Mouse (Mus musculus): ENCODE measurements around the gene Arih2.

The Arih2 gene

GRCm38 (mm10) chr9:108649561-108650440 is 615 bp upstream of the Arih2 start:
- DNase-seq = no peak

GRCm38 (mm10) chr9:108648166-108648565 is 1.0 kb downstream of the Arih2 start:
- peak; percentile 68 to 74 for DNase-seq

- DNase-seq = no peak
Observed at GRCm38 (mm10) chr9:108639825-108640224, 9.4 kb downstream of the Arih2 start.

- DNase-seq = peak in 1 of 2 experiments; percentile 36
Observed at GRCm38 (mm10) chr9:108635415-108635814, 13.8 kb downstream of the Arih2 start.

DNA sequence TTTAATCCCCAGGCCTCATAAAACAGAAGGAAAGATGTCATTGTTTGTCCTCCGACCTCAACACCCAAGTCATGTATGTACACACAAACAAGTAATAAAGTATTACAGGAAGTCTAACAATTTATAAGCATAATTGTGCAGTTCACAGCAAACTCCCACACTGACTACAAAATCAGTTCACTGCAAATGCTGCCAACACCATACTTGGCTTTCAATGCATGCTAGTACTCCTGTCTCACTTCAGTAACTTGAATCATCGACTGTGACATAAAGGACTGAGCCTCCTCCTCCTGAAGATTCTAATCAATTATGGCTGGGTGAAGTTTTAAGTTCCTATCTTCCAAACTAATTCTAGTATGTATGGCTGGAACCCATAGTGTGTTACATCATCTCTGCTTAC is 15.3 kb downstream of the Arih2 start:
- no peak for DNase-seq

- DNase-seq = no peak
Observed at GRCm38 (mm10) chr9:108632375-108632774, 16.8 kb downstream of the Arih2 start.

DNA sequence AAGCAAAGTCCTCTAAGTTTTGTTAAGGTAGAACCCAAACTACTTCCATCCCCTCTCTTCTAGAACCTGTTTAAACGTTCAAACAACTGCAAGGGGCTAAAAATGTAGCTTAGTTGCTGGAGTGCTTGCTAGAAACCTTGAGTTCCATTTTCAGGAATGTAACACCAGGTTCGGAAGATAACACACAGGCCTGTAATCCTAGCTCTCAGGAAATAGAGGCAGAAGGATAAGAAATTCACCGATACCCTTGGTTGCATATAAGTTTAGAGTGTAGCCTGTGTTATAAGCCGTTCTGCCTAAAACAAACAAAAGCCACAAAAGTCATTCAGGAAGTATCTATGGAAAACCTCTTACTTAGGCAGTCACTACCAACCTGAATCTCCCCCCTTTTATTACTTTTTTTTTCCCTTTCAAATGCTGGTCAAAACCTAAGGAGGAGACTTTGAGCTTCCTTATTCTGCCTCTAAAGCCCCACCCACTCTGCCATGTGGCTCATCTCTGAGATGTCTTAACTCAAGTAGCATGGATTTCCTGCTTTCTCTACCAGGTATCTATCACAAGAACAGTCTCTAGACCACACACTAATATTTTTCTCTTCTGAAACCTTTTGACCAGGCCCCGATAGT is 17.4 kb downstream of the Arih2 start:
- DNase-seq = no peak

DNA sequence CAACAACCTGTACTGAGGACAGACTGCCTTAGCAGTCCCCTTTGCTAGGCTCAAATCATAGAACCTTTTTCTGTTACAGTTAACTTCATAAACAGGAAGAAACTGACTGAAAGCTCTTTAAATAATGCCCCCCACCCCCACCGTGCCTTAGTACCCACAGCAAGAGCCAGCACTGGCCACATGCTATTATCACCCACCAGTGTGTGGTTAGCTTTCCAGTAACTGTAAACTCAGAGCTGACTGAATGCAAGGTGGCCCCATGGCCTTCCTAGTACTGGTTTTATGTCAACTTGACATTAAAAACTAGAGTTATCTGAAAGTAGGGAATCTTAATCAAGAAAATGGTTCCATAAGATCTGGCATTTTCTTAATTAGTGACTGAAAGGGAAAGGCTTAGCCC is 18.5 kb downstream of the Arih2 start:
- no peak for DNase-seq

- DNase-seq = no peak
Observed at GRCm38 (mm10) chr9:108628141-108628540, 21.0 kb downstream of the Arih2 start.

GRCm38 (mm10) chr9:108626498-108626897 is 22.7 kb downstream of the Arih2 start:
- peak; percentile 65 to 72 for DNase-seq

- no peak for DNase-seq
Observed at GRCm38 (mm10) chr9:108617301-108617700, 31.9 kb downstream of the Arih2 start.

GRCm38 (mm10) chr9:108611488-108611887 is 37.7 kb downstream of the Arih2 start:
- DNase-seq = no peak

DNA sequence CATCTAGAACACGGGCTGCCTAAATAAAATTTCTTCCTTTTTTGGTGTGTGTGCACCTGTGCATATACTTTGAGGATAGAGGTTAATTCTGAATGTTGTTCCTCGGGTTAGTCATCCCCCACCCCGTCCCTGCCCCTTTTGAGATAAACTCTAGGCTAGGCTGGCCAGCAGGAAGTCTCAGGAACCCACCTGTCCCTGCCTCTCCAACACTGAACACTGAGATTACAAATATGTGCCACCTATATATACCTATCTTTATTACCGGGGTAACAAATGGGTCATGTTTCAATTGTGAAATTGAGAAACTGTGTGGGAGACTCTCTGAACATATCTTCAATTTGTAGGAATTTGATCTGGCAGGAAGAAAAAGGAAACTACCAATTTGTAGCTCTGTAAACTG is 40.3 kb downstream of the Arih2 start:
- no peak for DNase-seq

DNA sequence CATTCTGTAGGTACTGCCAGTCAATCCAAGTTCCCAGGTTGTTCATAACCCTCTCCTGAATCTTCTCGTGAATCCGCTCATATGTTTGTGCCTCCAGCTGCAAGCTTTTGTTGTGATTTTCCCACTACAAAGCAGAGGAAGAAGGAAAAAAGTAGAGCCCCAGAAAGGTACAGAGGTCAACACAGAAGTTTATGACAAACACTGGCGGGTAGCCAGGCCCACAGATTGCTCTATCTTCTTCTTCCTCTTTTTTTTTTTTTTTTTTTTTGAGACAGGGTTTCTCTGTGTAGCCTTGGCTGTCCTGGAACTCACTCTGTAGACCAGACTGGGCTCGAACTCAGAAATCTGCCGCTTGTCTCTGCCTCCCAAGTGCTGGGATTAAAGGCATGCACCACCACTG is 41.3 kb downstream of the Arih2 start:
- DNase-seq = peak in 1 of 2 experiments; percentile 21

GRCm38 (mm10) chr9:108601986-108602385 is 47.2 kb downstream of the Arih2 start:
- no peak for DNase-seq

DNA sequence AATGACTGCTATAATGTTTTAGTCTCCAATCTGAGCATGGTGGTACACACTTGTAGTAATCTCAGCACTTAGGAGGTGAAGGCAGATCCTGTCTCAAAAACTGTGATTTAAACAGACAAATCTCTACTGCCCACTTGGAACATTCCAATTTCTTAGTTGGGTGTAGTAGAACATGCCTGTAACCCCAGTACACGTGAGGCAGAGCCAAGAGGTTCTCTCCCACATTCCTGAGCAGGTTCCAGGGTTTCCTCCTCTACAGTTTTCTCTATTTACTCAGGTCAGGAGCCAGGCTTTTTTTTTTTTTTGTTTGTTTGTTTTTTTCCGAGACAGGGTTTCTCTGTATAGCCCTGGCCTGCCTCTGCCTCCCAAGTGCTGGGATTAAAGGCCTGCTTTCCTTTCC is 49.2 kb downstream of the Arih2 start:
- no peak for DNase-seq

- DNase-seq = no peak
Observed at GRCm38 (mm10) chr9:108599021-108599566, 50.1 kb downstream of the Arih2 start.

DNA sequence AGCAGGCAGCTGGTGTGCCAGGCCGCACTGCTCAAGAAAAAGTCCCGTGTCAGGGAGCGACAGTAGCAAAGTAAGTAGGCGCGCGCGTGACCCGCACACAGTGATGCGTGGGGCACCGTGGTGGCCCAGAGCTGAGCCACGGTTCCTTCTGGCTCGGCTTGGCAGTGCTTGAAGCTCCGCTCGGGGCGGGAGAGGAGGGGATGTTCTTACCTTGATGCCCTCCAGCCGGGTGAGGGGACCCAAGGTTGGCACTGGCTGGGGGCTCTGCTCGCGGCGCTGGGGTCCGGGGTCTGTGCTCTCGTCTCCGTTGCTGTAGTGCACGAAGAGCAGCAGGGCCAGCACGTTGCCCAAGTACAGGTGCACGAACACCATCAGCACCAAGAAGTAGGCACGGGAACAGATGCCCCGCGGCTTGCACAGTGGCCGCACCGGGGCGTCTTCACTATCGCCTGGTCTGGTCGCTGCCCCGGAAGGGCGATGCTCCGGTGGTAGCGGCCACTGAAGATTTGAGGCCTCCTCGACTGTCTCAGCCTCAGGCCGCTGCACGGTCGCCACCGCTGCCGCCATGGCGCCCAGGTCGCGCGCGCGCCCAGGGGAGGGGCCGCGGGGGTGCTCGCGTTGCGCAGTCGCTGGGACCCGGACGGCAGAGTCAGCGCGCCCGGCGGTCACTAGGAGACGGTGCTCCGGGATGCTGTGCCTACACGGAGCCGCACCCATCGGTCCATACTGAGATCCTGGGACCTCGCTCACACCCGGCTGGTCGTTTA is 52.0 kb downstream of the Arih2 start, which contains the start of gene P4htm:
Gene P4htm, minus strand, starts transcription at position 670 of the 767 bp plus-strand sequence.
- DNase-seq = peak; percentile 53 to 78

DNA sequence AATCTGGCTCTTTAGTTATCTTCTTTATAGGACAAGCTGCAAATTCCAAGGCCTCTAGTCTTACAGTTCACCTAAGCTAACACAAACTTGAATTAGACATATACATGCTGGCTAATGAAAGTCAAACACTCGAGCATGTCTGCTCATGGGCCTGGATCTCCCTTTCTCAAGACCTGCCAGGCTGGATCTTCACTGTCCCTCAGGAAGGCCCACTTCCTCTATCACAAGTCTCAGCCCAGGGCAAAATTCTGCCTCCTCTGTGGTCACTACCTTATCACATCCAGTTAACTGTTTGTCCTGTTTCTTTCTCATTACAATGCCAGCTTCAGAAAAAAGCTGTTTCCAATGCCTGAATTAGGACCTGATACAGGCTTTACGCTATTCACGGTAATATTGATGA is 54.8 kb downstream of the Arih2 start:
- DNase-seq = no peak

- no peak for DNase-seq
Observed at GRCm38 (mm10) chr9:108591462-108591861, 57.7 kb downstream of the Arih2 start.

- DNase-seq = no peak
Observed at GRCm38 (mm10) chr9:108589229-108589628, 60.0 kb downstream of the Arih2 start.

DNA sequence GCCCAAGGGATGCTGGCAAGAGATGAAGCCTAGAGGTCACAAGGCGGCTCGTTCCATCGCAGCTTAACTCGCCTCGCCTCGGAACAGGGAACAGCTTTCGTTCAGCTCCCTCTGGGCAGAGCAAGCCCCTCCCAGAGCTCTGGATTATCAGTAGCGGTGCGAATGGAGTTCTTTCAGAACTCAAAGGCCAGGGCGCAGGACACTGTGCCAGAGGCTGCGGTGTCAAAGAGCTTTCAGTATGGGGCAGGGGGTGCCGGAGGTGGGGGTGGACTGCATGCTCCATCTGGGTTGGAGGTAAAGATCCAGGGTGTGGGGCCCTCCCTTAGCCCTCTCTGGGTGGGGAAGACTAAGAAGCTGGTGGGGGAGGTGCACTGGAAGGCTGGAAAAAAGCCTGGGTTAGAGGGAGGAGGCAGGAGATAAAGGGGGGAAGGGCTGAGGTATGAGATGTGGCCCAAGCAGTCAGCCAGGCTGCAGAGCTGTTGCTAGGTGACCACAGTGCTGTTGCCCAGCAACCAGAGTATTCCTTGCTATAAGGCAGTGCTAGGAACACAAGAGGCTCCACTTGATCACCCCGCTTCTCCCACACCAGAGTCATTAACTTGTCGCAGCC is 61.5 kb downstream of the Arih2 start:
- peak; percentile 54 to 80 for DNase-seq

DNA sequence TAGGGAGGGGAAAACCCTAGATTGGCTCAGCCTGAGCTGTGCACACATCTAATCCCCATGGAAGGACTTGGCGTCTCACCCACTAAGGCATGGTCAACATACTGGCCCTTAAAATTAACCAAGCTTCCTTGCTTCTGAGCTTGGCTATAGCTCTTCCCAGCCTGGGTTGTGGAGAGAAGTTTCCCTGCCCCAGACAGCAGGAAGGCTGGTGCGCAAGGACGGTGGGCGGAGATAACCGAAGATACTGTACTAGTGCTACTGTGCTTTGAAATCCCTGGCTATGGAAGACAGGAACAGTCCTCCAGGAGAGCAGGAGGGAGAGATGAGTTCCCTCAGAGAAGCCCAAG is 69.9 kb downstream of the Arih2 start:
- DNase-seq = no peak

Data from kidney, postnatal 25 days (tissue).